Mouse (Mus musculus) C2C12 (cell line): ENCODE results near the gene Matn1.

Source experiments
- CEBPB ChIP-seq: IDR thresholded peaks from one replicate; pipeline ENCODE4 v1.6.1; 2011; ENCODE audit warnings: low read depth, mild to moderate bottlenecking, control low read depth, moderate library complexity
- CTCF ChIP-seq: IDR thresholded peaks from one replicate; pipeline ENCODE4 v1.5.1; 2011; ENCODE audit not compliant: control insufficient read depth, insufficient read depth, insufficient read length
- MYOD1 ChIP-seq: IDR thresholded peaks from one replicate; pipeline ENCODE4 v1.6.1; 2011; ENCODE audit warnings: low read depth; ENCODE audit not compliant: control insufficient read depth, insufficient read length
- USF1 ChIP-seq: IDR thresholded peaks from one replicate; pipeline ENCODE4 v1.6.1; 2011; ENCODE audit warnings: low read depth, mild to moderate bottlenecking, control low read depth, moderate library complexity

- TF ChIP-seq CTCF (no peak), MYOD1 (no peak), USF1 (no peak), CEBPB (no peak)
These were observed 33.5 kb upstream of the Matn1 start for GRCm38 (mm10) chr4:130910666-130911065.
